Mouse (Mus musculus) neutrophil, adult 65 days (primary cell): ENCODE results near the gene Zfp277. TPM values are rescaled to one million over a fixed set of nuclear protein-coding genes. Genes with fewer than 3 reads are reported as not detected.

ENCODE experiments used
- total RNA-seq: library from RNA; stranded (reverse); gene quantifications from 2 replicates; pipeline ENCODE4 v1.2.4, GENCODE M21; 2023

Zfp277 gene
- total RNA-seq, result 6.2 and 8.2 TPM in 2 replicates

DNA sequence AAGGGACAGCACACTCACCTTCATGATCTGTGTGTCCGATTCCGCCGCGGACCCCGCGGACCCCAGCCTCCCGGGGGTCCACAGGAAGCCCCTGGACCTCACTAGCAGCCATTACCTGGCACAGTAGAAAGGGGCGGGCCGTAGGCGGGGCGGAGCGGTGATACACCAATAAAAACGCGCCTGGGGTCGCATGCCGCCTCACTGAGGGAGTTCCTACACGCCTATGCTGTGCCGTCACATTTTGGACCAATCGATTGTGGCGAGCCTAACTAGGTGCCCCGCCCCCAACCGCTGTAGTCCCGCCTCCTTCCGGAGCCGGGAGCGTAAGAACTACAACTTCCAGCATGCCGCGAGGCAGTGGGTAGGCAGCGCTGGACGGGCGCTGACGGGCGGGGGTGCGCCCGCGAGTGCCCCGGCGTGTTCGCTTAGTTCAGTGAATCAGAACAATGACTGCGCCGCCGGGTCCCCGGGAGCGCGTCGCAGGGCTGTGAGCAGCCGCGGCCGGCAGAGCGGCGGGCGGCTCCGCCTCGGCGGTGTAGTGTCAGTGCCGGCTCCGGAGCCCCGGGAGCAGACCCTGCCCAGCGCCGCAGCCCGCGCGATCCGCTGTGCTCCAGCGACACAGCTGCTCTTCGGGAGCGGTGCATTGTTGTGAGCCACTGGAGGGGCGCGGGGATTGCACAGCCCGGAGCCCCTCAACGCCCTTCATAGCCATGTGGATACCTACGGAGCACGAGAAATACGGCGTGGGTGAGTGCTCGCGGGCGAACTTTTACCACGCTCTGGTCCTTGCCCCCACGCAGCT is at the start of gene Zfp277, which contains the start of gene Dock4:
Gene Zfp277 (minus strand): TSS at position 255 of the 802 bp plus-strand sequence.
Gene Dock4 (plus strand): TSS at position 305 of the 802 bp plus-strand sequence.

Other genes starting within 250 kb of the Zfp277 start
- 0.35 and 0.36 TPM in 2 replicates for gene Lsmem1, start 246.4 kb downstream of the Zfp277 start, total RNA-seq
- gene Ifrd1, start 197.4 kb downstream of the Zfp277 start, total RNA-seq, result 383 and 407 TPM in 2 replicates
- 4.2 and 7.5 TPM in 2 replicates for gene Dock4, start 50 bp upstream of the Zfp277 start, total RNA-seq